ENCODE assay signal across 23 mouse cellular contexts in genomic region chr16:76238784-76239183, GRCm38 (mm10).
DNase-seq lines count a peak whose midpoint lies in the region; ATAC-seq lines count a peak whose summit lies in the region.
"Had no signal": no experiment of that assay in that cellular context is flagged by ENCODE, and none has a peak within 500 bp of the region (broad histone marks: within the 10 kb centered on the region; RNA-seq: fewer than 3 reads in every experiment).

No protein-coding gene starts in this region.

- no peak overlapping the region for H3K27ac ChIP-seq in hindbrain, embryonic 13.5 days
- H3K27ac ChIP-seq in hindbrain, embryonic 10.5 days, result no peak overlapping the region
- peak overlapping the region; percentile 54 for H3K27ac ChIP-seq in kidney, embryonic 15.5 days
- H3K27ac ChIP-seq in midbrain, embryonic 11.5 days (ENCODE audit: low read depth, low read length), result no peak overlapping the region
- no peak overlapping the region for H3K27ac ChIP-seq in midbrain, embryonic 13.5 days
- H3K27ac ChIP-seq: embryonic facial prominence, embryonic 12.5 days; embryonic facial prominence, embryonic 15.5 days; forebrain, embryonic 10.5 days; forebrain, embryonic 12.5 days had no signal

- H3K4me1 ChIP-seq in hindbrain, embryonic 13.5 days (replicated peaks), result no peaks in the 10 kb centered on the region
- H3K4me1 ChIP-seq in hindbrain, embryonic 10.5 days (replicated peaks), result no peaks in the 10 kb centered on the region
- H3K4me1 ChIP-seq in kidney, embryonic 15.5 days, result 0 out of 2 replicates have a peak, but pooled peaks cover 3% of the 10 kb centered on the region
- no peaks in the 10 kb centered on the region for H3K4me1 ChIP-seq in midbrain, embryonic 11.5 days (ENCODE audit: control insufficient read depth, insufficient read depth, low read length)
- no peaks in the 10 kb centered on the region for H3K4me1 ChIP-seq in midbrain, embryonic 13.5 days (replicated peaks)
- H3K4me1 ChIP-seq: embryonic facial prominence, embryonic 15.5 days; forebrain, embryonic 10.5 days; forebrain, embryonic 12.5 days had no signal

- no peaks in the 10 kb centered on the region for H3K36me3 ChIP-seq in hindbrain, embryonic 13.5 days
- no peaks in the 10 kb centered on the region for H3K36me3 ChIP-seq in hindbrain, embryonic 10.5 days
- H3K36me3 ChIP-seq in kidney, embryonic 15.5 days, result no peaks in the 10 kb centered on the region
- no peaks in the 10 kb centered on the region for H3K36me3 ChIP-seq in midbrain, embryonic 11.5 days (ENCODE audit: control insufficient read depth, insufficient read depth, low read length)
- no peaks in the 10 kb centered on the region for H3K36me3 ChIP-seq in midbrain, embryonic 13.5 days
- H3K36me3 ChIP-seq: embryonic facial prominence, embryonic 12.5 days; embryonic facial prominence, embryonic 15.5 days; forebrain, embryonic 10.5 days; forebrain, embryonic 12.5 days had no signal

- DNase-seq in hindbrain, embryonic 10.5 days (ENCODE audit: low spot score), result no peak
- no peak for DNase-seq in kidney, postnatal 14 days
- peak; percentile 66 for DNase-seq in midbrain, embryonic 11.5 days (ENCODE audit: low spot score, missing footprints)
- DNase-seq: adrenal gland, adult 2 months; adrenal gland, postnatal 10 days; adrenal gland, postnatal 25 days; cerebellum, adult 11 months; cerebellum, adult 18-20 months; cerebellum, adult 8-10 months; cerebellum, adult 9-11 months; cerebellum, postnatal 14 days; cerebellum, postnatal 36 days; embryo, embryonic 11 days had no signal

- 92% methylated on average over 4 of the region's 4 CpGs for WGBS in hindbrain, embryonic 13.5 days
- 92% methylated on average over 4 of the region's 4 CpGs for WGBS in hindbrain, embryonic 10.5 days
- 77% methylated on average over 4 of the region's 4 CpGs for WGBS in kidney, embryonic 15.5 days
- WGBS in midbrain, embryonic 11.5 days, result 91% methylated on average over 4 of the region's 4 CpGs
- 96% methylated on average over 4 of the region's 4 CpGs for WGBS in midbrain, embryonic 13.5 days

- H3K4me2 ChIP-seq in hindbrain, embryonic 13.5 days, result no peak overlapping the region
- H3K4me2 ChIP-seq in kidney, embryonic 15.5 days, result no peak overlapping the region
- no peak overlapping the region for H3K4me2 ChIP-seq in midbrain, embryonic 11.5 days
- H3K4me2 ChIP-seq in midbrain, embryonic 13.5 days (replicated peaks), result no peak overlapping the region
- H3K4me2 ChIP-seq: embryonic facial prominence, embryonic 12.5 days; embryonic facial prominence, embryonic 15.5 days; forebrain, embryonic 12.5 days had no signal

- no peak overlapping the region for H3K4me3 ChIP-seq in hindbrain, embryonic 13.5 days
- no peak overlapping the region for H3K4me3 ChIP-seq in hindbrain, embryonic 10.5 days
- H3K4me3 ChIP-seq in kidney, embryonic 15.5 days (replicated peaks), result no peak overlapping the region
- no peak overlapping the region for H3K4me3 ChIP-seq in midbrain, embryonic 11.5 days (ENCODE audit: low read depth, low read length)
- H3K4me3 ChIP-seq in midbrain, embryonic 13.5 days (replicated peaks), result no peak overlapping the region
- H3K4me3 ChIP-seq: embryonic facial prominence, embryonic 12.5 days; embryonic facial prominence, embryonic 15.5 days; erythroblast, embryonic 14.5 days; forebrain, embryonic 10.5 days; forebrain, embryonic 12.5 days had no signal

- H3K9ac ChIP-seq in hindbrain, embryonic 13.5 days, result no peak overlapping the region
- no peak overlapping the region for H3K9ac ChIP-seq in kidney, embryonic 15.5 days
- H3K9ac ChIP-seq in midbrain, embryonic 11.5 days (ENCODE audit: low read length), result no peak overlapping the region
- H3K9ac ChIP-seq in midbrain, embryonic 13.5 days (replicated peaks), result no peak overlapping the region
- H3K9ac ChIP-seq: embryonic facial prominence, embryonic 12.5 days; embryonic facial prominence, embryonic 15.5 days; forebrain, embryonic 12.5 days had no signal

- no peaks in the 10 kb centered on the region for H3K9me3 ChIP-seq in hindbrain, embryonic 13.5 days
- no peaks in the 10 kb centered on the region for H3K9me3 ChIP-seq in hindbrain, embryonic 10.5 days
- H3K9me3 ChIP-seq in kidney, embryonic 15.5 days (replicated peaks), result no peaks in the 10 kb centered on the region
- H3K9me3 ChIP-seq in midbrain, embryonic 11.5 days (ENCODE audit: control insufficient read depth, low read length), result no peaks in the 10 kb centered on the region
- no peaks in the 10 kb centered on the region for H3K9me3 ChIP-seq in midbrain, embryonic 13.5 days
- H3K9me3 ChIP-seq: embryonic facial prominence, embryonic 12.5 days; embryonic facial prominence, embryonic 15.5 days; forebrain, embryonic 10.5 days; forebrain, embryonic 12.5 days had no signal

- 0 out of 2 replicates have a peak, but pooled peaks have one; percentile 21 for ATAC-seq in hindbrain, embryonic 13.5 days (ENCODE audit: low FRiP score)
- peak; percentile 63 for ATAC-seq in kidney, embryonic 15.5 days (replicated peaks; ENCODE audit: low FRiP score)
- ATAC-seq in midbrain, embryonic 11.5 days (ENCODE audit: low FRiP score), result no peak
- ATAC-seq in midbrain, embryonic 13.5 days, result no peak
- ATAC-seq: forebrain, embryonic 14.5 days; forebrain, embryonic 16.5 days had no signal

- H3K27me3 ChIP-seq in hindbrain, embryonic 13.5 days, result no peaks in the 10 kb centered on the region
- H3K27me3 ChIP-seq in hindbrain, embryonic 10.5 days (ENCODE audit: insufficient read depth, poor library complexity, severe bottlenecking), result no peaks in the 10 kb centered on the region
- H3K27me3 ChIP-seq in kidney, embryonic 15.5 days, result no peaks in the 10 kb centered on the region
- no peaks in the 10 kb centered on the region for H3K27me3 ChIP-seq in midbrain, embryonic 11.5 days (ENCODE audit: control insufficient read depth, insufficient read depth, low read length)
- no peaks in the 10 kb centered on the region for H3K27me3 ChIP-seq in midbrain, embryonic 13.5 days
- H3K27me3 ChIP-seq: embryonic facial prominence, embryonic 12.5 days; embryonic facial prominence, embryonic 15.5 days; forebrain, embryonic 12.5 days had no signal

Comparison
In these comparisons a context has a peak if more than half of its experiments do, and no peak if none do; other contexts are left out.
1. ATAC-seq: peak in hindbrain, embryonic 13.5 days (single experiment) and kidney, embryonic 15.5 days (single experiment); none in midbrain, embryonic 11.5 days (single experiment) and midbrain, embryonic 13.5 days (single experiment).